Mouse (Mus musculus) thymus, adult 2 months (tissue): ENCODE results near the gene Mpdz.

ENCODE experiments used
- CTCF ChIP-seq: fragments of 200-500 bp; IDR thresholded peaks from 2 replicates; pipeline ENCODE4 v1.5.1; 2012; ENCODE audit warnings: mild to moderate bottlenecking, control low read depth, low read length, moderate library complexity, borderline replicate concordance; ENCODE audit not compliant: control insufficient read depth, poor library complexity, insufficient read depth; ENCODE audit errors: extremely low read depth
- POLR2A ChIP-seq: fragments of 200-500 bp; IDR thresholded peaks from 2 replicates; pipeline ENCODE4 v1.6.1; 2012; ENCODE audit warnings: mild to moderate bottlenecking, low read length, control low read depth, moderate library complexity; ENCODE audit not compliant: control insufficient read depth, poor library complexity, insufficient read depth; ENCODE audit errors: extremely low read depth

- TF ChIP-seq CTCF, result no peak
- no peak for TF ChIP-seq POLR2A
These were observed 24.2 kb upstream of the Mpdz start for GRCm38 (mm10) chr4:81466821-81467220.
